Mouse (Mus musculus) adrenal gland, postnatal 25 days (tissue): ENCODE results near the gene Prkn. TPM values are rescaled to one million over a fixed set of nuclear protein-coding genes. Genes with fewer than 3 reads are reported as not detected.

Experiments
- DNase-seq: peaks from one replicate; pipeline ENCODE4 v3.0.0; 2021; ENCODE audit warnings: mixed read lengths
- long read RNA-seq: library from polyadenylated mRNA; stranded (forward); transcript quantifications from one replicate; pipeline ENCODE4 v2.0.0, GENCODE M21; 2021
- total RNA-seq: library from RNA; stranded (reverse); gene quantifications from 2 replicates; pipeline ENCODE4 v1.2.3, GENCODE M21; 2021

Gene Prkn
- 5.9 and 10.1 TPM in 2 replicates for total RNA-seq
- long read RNA-seq, partial matches to known transcripts: 0 of 2 reads
- long read RNA-seq, other reads (novel, unspliced or antisense): 2 of 2 reads

DNA sequence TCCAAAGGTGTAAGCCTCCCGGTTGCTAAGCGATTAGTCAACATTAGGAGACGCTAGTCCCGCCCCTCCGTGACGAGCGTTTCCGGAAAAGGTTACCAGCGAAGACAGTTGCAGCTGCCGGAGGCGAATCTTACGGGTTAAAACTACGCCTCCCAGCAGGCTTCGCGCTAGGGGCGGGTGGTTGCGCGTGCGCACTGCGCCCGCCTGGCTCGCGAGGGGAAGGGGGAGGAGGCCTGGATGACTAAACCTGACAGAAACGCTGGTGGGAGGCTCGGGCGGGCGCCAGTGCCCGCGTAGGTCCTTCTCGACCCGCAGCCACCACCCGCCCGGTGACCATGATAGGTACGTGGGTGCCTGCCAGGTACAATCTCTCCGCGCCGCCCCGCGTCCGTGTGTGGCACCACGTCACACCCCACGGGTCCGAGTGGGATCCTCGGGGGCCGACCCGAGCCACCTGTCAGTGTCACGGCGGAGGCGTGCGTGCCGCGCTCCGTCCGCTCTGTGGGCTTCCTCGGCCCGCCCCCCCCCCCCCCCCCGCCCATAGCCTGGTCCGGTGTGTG is at the start of gene Prkn, which contains the start of gene Pacrg:
Gene Prkn (plus strand): TSS at position 237 of the 560 bp plus-strand sequence.
Gene Pacrg (minus strand): TSS at position 164 of the 560 bp plus-strand sequence.
- peak; percentile 98 for DNase-seq

DNA sequence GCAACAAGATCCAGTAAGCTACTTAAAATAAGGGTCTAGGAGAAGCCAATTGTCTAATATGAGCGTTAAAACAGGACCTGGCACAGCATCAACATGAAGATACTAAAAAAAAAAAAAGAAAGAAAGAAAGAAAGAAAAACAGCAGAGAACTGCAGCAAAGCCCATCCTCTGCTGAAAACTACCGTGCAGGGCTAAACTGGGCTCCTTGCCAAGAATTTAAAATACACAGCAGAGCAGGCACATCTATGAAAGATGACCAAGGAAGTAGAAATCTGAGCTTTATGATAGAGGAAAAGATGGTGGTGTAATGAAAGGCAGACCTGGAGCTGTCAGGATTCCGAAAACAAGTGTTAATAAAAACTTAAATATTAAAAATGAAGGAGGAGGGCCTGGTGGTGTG is 48.5 kb upstream of the Prkn start:
- no peak for DNase-seq

DNA sequence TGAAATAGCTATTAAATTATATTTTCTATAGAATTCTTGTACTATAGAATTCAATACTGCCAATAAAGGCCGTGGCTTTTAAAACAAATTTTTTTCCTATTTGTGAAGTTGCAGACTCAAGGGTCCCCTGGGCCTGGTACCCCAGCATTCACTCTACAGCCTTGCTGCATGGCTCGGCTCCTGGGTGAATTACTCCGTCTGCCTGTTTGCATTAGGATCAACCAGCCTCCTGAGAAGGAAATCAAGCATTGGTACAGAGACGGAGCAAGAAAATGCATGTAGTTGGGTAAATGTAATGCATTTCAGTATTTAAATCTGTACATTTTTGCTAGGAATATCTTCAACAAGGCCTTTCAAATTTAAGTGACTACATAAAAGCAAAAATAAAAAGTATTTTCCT is 33.5 kb upstream of the Prkn start:
- no peak for DNase-seq

DNA sequence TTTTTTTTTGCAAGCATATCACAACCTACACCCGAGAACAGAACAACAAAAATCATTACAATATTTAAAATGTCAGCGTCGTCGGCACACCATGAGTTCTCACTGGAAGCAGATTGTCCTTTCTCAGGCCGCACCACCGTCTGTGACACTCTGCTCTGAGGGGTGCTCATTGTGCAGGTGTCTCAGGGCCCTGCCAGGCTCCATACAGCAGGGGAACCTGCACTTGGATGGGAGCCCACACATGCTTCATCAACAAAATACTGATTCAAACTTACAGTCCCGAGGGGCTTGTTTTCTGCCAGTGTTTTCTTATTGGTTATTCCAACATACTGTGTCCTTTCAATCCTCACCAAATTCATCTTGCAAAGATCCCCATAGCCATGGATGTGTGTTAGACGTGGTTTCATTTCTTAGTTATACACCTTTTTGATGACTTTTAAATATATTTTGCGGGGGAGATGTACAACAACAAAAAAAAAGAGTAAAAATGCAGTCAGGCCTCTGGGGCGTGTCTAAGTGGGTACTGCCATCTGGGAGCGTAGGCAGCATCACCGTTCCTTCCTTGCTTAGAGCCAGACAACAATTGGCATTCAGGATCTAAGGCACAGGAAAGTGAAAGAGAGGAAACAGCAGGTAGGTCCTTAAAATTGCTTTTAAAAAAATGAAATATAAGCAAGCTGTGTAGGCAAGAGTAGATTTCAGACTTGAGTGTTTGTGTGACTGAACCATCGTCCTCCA is 32.8 kb upstream of the Prkn start:
- no peak for DNase-seq

DNA sequence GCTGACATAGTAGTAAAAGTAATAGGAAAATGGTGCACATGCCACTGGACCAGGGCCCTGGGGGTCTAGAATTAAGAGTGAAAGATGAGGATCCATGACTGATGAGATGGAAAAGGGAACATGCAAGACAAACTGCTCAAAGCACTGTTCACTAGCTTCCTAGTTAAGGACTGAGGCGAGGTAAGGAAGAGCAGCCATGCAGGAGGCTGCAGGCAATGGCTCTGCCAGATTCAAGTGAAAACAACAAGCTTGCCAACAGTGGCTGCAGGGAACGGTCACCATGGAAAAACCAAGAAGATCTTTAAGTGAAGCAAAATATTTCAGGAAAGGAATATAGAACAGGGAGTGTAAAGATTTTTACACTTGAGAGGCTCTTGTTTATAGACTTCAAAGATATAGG is 31.6 kb upstream of the Prkn start:
- DNase-seq: no peak

DNA sequence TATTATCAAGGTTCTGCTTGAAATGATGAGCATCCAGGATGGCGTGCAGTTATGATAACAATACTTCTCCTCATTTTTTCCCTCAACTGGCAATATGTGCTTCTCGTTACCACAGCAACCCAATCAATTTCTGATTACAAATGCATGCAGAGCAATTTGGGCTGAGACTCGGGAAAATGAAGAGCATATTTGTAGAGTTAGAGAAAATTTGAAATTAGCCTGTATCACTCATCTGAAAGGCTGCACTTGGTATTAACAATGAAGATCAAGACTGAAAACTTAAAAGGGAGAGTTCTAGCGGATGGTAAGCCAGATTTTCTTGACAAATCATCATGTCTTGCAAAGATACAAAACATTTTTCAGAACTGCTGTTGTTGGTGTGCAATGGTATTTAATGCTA is 21.2 kb upstream of the Prkn start:
- DNase-seq: no peak

DNA sequence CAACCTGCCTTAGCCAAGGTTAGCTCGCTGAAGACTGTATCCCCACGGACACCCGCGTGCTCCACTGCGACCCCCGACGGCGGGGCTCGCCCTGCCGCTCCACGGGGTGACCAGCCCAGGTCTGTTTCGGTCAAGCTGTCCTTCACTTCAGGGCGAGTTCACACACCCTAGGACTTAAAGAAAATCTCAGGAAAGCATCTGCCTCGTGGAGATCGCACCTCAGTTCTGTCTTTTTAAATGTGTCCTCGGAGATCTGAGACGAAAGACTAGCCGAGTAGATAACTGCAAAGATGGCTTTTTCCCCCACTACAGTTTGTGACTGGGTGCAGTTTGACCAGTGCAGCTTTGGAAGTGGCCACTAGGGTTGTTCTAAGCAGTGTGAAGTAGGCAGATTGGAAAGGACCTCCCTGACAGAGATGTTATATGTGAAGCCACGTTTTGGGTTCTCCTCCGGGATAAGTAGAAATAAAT is 582 bp downstream of the Prkn start:
- peak; percentile 11 for DNase-seq

DNA sequence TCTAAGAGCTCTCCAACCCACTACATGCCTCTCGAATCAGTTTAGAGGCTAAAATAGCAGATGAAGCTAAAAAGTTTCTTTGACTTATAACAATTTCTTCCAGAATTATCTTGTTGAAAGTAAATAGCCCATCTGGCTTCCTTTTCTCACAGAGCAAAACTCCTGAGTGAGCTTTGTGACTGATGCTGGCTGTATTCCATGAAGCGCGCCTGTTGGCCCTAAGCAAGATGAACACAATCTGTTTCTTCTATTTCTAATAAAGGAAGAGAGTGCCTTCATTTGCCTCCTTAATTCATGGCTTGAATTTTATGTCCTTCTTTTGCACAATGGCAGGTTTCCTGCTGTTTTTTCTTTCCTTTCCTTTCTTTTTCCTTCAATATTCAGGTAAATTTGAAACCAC is 14.0 kb downstream of the Prkn start:
- DNase-seq: no peak

DNA sequence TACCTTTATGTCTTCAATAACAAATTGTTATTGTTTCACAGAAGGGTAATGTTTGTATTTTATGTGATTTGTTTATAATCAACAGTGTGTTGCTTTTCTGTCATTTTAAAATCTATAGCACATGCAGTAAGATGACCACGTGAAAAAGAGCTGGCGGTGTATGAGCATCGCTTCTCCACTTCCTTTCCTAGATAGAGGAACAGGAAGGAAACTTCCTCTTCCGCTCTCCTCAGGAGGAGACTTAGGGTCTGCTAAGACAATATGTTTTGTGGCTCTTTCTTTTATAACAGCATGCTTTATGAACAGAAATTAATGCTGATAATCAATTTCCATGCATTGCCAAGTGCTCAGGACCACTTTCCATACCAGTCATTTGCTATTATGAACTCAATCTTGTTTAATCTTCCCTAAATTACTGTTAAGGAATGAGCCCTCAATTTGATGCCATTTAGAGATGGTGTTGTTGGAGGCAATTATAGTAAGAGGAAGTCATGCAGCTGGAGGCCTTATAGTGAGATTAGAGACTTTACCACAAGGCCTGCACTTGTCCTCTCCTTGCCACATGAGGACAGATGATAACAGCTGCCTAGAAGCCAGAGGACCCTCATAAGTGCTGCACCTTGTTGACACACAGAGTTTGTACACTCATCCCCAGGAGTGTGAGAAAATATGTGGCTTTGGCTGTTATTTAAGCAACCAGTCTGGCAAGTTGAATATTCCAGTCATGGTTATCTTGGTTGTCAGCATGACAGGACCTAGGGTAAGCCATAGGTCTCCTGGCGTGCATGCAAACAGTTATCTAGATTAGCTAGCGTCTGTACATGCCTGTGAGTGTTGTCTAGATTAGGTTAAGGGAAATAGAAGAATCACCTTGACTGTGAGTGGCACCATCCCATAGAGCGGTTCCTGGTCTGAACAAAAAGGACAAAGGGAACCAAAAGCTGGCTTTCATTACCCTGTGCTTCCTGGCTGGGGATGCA is 34.3 kb downstream of the Prkn start:
- no peak for DNase-seq

DNA sequence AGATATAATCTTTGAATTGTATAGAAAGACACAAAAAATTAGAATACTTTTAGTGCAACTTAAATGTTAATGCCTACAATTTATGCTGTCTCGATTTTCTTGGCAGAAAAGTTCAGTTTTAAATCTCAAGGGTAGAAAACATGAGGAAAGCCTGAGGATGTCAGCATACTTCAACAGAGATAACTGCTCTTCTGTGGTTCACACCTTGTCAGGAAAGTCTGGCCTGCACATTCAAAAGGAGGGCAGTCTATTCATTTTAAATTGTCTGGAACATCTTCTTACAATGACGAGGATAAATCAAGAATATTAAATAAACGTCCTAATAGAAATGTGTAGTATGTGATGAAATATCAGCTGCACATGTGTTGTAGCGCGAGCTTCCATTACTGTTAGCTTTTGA is 38.8 kb downstream of the Prkn start:
- DNase-seq: no peak

DNA sequence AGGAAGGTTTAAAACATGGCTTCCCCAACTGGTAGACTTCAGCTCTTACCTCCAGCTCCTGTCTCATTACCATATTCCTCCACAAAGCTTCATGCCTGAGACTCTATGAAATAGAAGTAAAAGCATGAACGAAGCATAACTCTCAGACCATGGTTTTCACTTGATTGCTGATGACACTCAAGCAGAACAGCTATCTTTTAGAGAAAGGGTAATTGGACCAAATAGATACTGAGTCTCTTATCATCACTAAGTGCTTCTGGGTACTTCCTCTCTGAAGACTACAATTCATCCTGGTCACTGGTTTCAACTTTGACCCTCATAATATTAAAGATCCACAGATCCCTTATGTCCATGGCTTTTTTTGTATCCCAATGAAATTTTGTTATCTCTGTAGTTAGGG is 42.1 kb downstream of the Prkn start:
- DNase-seq: no peak

DNA sequence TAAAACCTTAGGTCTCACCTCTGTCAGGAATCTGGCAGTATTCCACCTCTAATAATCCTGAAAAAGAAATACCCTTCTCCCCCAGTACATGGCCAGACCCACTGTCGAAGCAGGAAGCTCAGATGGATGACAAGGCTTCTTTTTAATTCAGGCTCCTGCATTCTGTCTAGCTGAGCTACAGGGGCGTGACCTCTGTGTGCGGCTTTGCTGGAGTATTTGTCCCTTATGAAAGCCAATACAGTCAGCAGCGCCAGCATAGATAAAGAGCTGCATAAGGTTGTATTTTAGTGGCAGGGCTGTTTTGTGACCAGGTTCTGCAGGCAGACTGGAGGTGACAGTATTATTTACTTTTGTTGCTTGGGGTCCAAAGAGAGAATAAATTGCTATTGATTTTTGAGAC is 47.7 kb downstream of the Prkn start:
- no peak for DNase-seq

DNA sequence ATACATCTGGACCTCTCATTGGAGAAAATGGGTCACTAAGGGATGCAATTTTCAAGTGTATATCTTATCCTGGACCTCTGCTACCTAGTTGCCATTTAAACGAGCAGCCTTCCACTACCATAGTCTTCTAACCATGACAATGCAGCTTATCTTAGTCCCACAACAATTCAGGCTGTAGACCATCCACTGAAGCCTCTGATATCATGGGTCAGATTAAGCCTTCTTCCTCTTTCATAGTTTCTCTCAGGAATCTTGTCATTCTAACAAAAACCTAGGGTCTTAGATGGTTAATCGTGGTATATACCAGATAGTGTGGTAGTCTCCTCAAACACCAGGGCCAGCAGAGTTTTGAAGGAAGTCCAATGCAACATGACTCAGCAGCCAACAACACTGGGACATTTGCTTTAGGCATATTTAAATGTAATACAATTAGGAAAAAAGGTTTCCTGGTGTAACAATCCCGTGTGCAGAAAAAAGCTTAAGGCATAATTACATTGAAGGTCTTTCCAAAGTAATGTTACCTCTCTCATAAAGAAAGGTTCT is 61.6 kb downstream of the Prkn start:
- no peak for DNase-seq

DNA sequence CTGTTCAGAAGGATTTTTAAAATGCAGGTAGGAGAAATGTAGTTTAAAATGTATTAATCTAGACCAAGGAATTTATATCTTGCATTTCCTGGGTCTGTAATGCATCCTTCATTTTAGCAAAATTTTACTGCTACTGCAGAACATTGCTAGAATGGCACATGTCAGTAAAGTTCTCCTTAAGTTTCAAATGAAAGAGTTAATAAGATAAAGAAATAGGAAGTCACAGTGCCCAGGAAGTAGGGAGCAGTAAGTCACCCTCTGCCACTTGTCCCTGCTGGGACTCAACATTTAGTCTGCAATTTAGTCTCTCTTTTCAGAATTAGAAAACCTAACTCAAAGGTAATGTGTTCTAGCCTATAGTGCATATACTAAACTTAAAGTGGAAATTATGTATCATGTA is 96.5 kb downstream of the Prkn start:
- DNase-seq: no peak

DNA sequence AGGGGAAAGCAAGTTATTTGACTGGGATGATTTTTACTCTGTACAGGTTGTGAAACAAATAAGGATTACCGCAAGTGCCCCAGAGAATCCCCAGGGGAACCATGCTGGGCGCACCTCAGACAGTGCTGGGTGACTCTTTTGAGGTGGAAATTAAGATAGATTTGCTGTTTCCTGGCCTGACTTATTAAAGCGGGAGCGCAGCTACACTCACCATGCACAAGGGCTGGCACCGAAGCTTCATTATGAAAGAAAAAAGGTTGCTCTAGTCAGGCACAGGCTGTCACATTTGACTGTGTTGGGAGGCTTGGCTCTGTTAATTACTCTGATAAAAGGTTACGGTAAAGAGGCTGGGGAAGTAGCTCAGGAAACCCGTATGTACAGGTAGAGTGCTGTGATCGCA is 97.7 kb downstream of the Prkn start:
- DNase-seq: no peak

DNA sequence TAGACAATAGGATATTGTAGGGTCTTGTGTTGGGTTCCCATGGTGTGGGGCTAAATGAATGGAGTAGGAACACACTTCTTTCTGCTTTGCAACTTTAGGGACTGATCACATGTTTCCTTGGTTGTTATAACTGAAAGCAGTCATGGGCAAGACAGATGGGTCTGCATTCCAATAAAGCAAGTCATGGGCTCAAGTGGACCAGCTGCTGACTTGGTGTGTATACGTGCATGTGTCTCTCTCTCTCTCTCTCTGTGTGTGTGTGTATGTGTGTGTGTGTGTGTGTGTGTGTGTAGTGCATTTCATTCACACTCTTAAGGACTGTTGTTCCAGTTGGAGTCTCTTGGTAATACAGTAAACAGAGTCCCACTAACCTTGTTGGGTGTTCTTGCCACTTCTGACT is 98.6 kb downstream of the Prkn start:
- DNase-seq: no peak

DNA sequence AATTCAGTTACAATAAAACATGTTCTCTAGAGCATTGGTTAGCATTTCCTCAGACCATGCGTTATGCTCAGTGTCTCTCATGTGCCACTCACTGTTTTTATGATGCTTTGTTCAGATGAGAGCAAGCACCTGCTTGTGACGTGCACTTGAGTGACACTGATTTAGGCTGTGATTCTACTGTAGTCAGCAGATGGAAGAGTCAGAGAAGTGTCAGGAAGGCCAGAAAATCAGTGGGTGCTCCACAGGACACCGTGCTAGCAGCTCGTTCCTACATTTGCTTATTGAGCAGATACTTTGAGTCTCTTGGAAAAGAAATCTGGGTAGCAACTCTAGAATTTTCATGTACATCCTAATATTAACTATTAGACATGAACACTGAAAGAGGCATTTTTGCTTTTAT is 106.4 kb downstream of the Prkn start:
- DNase-seq: no peak

DNA sequence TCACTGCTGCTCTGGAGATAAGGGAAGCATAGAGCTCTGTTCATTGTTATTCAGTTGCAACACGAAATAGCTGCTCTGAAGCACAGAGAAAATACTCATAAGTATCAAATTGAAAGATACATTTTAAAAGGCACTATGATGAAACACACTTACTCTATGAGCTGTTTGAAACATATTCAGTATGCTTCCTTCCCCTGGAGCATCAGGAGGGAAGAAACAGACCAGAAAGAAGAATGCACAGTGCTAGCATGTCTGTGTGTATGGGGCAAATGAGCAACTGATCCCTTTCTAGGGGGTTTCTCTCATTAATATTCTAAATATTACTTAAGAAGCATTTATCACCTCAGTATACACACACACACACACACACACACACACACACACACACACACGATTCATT is 107.4 kb downstream of the Prkn start:
- DNase-seq: no peak

DNA sequence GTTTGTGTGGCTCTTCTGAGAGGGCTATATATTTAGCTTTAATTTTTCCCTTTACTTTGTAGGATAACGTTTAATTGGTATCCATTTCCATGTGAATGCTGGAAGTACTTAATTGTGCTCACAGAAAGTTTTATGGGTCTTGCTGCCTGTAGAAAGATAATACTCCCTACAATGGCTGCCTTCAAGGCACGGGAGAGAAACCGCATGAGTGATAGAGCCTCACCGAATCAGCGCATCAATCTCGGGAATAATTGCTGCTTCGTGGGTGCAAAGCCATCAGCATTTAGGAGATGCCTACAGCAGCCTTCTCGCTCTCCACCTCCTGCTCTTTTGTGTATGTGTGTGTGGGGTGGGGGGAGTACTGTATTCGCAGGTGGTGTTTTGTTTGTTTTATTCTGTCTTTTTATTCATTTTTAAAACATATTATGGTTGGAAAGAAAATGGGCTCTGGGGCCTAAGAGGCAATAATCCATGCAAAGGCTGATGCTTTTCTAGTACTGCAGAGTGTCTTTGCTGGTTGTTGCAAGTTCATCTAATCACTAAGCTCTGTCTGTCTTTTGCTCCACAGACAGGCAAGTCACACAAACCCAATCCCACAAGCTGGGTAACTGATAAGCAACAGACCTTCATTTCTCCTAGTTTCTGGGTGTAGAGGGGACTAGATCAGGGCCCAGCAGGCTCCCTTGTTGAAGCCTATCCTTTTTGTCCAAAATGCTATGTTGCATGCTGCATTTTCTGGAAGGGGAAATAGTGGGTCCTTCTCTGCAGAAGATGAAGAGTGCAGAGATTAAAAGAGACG is 119.1 kb downstream of the Prkn start:
- DNase-seq: no peak

DNA sequence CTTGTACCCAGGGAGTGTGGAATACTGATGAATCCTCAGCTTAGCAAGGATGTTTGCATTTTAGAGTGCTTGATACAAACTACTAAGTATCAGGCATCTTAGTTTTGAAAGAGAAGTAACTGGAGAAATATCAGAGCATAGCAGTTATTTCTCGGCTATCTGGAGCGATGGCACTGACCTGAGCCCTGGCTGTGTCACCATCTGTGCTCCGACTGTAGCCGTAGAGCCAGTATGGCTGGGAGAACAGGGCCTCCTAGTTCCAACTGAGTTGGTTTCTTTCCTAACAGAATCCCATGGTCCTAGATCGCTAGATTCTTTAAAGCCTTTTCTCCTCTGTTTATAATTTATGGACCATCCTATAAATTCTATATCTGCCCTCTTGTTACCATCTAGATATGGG is 122.0 kb downstream of the Prkn start:
- DNase-seq: no peak

DNA sequence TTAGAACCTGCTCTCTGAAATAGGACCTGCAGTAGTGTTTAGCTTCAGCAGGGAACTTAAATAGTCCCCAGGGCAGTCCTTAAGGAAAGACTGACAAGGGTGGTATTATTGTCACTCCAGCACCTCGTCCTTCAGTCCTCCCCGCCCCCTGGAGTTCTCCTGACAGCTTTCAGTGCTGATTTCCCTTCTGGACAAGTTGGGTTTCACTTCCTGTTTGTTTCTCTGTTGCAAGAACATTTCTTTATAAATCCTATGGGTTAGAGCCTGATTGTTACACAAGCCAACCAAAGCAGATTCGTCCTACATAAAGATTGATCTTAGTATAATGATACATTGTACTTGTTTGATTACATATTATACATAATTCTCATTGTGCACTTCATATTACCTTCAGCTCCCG is 142.0 kb downstream of the Prkn start:
- no peak for DNase-seq

DNA sequence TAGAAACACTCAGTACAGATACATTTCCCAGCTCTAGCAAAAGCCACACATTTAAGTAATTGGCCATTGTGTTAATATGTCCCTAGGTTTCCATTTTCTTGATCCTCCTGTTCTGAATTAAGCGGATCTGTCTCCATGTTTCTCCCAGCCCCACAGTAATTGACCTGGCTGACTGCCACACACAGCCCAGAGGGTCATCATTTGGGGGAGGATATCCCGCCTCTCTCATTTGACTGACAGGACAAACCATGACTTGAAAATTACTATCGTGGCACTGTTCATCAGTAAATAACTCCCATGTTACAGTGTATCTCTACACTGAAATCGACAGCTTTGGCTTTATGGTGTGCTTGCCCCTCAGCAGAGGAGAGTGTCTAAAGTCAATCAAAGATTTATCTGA is 146.9 kb downstream of the Prkn start:
- DNase-seq: no peak
